Mouse (Mus musculus) cerebellum, adult 9-11 months (tissue): ENCODE results near the gene Gm9999.
"Not testable (repeated sequence)": the region's sequence is repeated elsewhere in the genome, so short reads cannot be mapped to it uniquely, and the experiment has no call there.

Source experiments
- DNase-seq: peaks from one replicate; pipeline ENCODE4 v3.0.0; 2022

Gene Gm9999

GRCm38 (mm10) chr7:46983280-46983679, at the start of gene Gm9999:
Gene Gm9999 (plus strand): TSS chr7:46983580.
- DNase-seq: no peak

GRCm38 (mm10) chr7:46934788-46935187, 48.6 kb upstream of the Gm9999 start:
- no peak for DNase-seq

- DNase-seq: no peak
Measured at GRCm38 (mm10) chr7:46935847-46936246, 47.5 kb upstream of the Gm9999 start.

- peak; percentile 96 for DNase-seq
Measured at GRCm38 (mm10) chr7:46957831-46958691, 25.3 kb upstream of the Gm9999 start, which contains the start of gene Uevld. Gene Uevld (minus strand): TSS chr7:46958527.

- DNase-seq: peak; percentile 42
Measured at GRCm38 (mm10) chr7:46958853-46959252, 24.5 kb upstream of the Gm9999 start.

- DNase-seq: no peak
Measured at GRCm38 (mm10) chr7:46960991-46961390, 22.4 kb upstream of the Gm9999 start.

GRCm38 (mm10) chr7:46962132-46962531, 21.2 kb upstream of the Gm9999 start:
- DNase-seq: no peak

- peak; percentile 72 for DNase-seq
Measured at GRCm38 (mm10) chr7:46962806-46963618, 20.4 kb upstream of the Gm9999 start.

GRCm38 (mm10) chr7:46964070-46964469, 19.3 kb upstream of the Gm9999 start:
- DNase-seq: no peak

GRCm38 (mm10) chr7:46969898-46970297, 13.5 kb upstream of the Gm9999 start:
- DNase-seq: no peak

- no peak for DNase-seq
Measured at GRCm38 (mm10) chr7:46974648-46975047, 8.7 kb upstream of the Gm9999 start.

GRCm38 (mm10) chr7:46975456-46975855, 7.9 kb upstream of the Gm9999 start:
- no peak for DNase-seq

GRCm38 (mm10) chr7:46985718-46986505, 2.5 kb downstream of the Gm9999 start:
- DNase-seq: peak; percentile 60

- peak; percentile 61 for DNase-seq
Measured at GRCm38 (mm10) chr7:46986646-46987045, 3.3 kb downstream of the Gm9999 start.

- DNase-seq: no peak
Measured at GRCm38 (mm10) chr7:46987073-46987472, 3.7 kb downstream of the Gm9999 start.

- DNase-seq: not testable (repeated sequence)
Measured at GRCm38 (mm10) chr7:46989387-46989786, 6.0 kb downstream of the Gm9999 start.

- DNase-seq: no peak
Measured at GRCm38 (mm10) chr7:46993079-46993478, 9.7 kb downstream of the Gm9999 start.

- DNase-seq: no peak
Measured at GRCm38 (mm10) chr7:46995558-46995957, 12.2 kb downstream of the Gm9999 start.

- DNase-seq: no peak
Measured at GRCm38 (mm10) chr7:46997008-46997407, 13.6 kb downstream of the Gm9999 start.

- peak; percentile 84 for DNase-seq
Measured at GRCm38 (mm10) chr7:46997644-46998395, 14.4 kb downstream of the Gm9999 start.

GRCm38 (mm10) chr7:46998942-46999341, 15.6 kb downstream of the Gm9999 start:
- DNase-seq: no peak

GRCm38 (mm10) chr7:46999983-47000643, 16.7 kb downstream of the Gm9999 start:
- DNase-seq: no peak
